Mouse (Mus musculus): ENCODE results near the gene Olfr608. TPM values are rescaled to one million over a fixed set of nuclear protein-coding genes. Genes with fewer than 3 reads are reported as not detected.
"Not testable (repeated sequence)": the region's sequence is repeated elsewhere in the genome, so short reads cannot be mapped to it uniquely, and the experiment has no call there.

The Olfr608 gene
- 0.91 and 1.2 TPM in 2 replicates for polyA plus RNA-seq (2015; fragmentation: Nextera tagmentation; extraction: Ambion mirVana)

DNA sequence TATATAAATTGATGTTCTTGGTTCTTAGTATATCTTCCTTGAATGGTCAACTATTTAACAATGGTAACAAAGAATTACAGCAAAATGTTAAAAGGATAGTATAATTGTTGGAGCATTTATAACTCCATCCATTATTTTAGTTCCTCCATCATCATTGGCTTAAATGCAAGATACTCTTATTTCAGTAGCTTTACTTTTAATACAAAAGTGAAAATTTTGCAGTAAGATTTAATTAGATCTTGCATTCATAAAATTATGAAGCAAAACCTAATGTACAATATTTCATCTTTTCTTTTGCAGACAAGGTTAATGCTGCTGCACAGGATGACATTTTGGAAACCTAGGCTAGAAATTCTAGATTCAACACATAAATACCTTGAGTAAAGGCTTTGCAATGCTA is at the start of gene Olfr608:
TSS of gene Olfr608 (plus strand) at position 301 of the 400 bp plus-strand sequence.
- H3K27ac ChIP-seq (ENCODE audit: low read length): no peak within 1 kb of the TSS
- no peak within 1 kb of the TSS for H3K4me3 ChIP-seq (ENCODE audit: low read length)
- no peak within 1 kb of the TSS for H3K9ac ChIP-seq (ENCODE audit: low read length)
- H3K9me3 ChIP-seq (replicated peaks; ENCODE audit: control insufficient read depth, low read length): no peaks in the 10 kb centered on the region
- ATAC-seq (replicated peaks; ENCODE audit: extremely low read depth, insufficient read depth, low FRiP score): no peak
- H3K4me1 ChIP-seq (ENCODE audit: control insufficient read depth, insufficient read depth, low read length): no peaks in the 10 kb centered on the region
- H3K4me2 ChIP-seq (ENCODE audit: low read depth, low read length): no peak within 1 kb of the TSS
- no peaks in the 10 kb centered on the region for H3K27me3 ChIP-seq (ENCODE audit: control insufficient read depth, insufficient read depth, low read length)
- no peaks in the 10 kb centered on the region for H3K36me3 ChIP-seq (ENCODE audit: control insufficient read depth, insufficient read depth)

DNA sequence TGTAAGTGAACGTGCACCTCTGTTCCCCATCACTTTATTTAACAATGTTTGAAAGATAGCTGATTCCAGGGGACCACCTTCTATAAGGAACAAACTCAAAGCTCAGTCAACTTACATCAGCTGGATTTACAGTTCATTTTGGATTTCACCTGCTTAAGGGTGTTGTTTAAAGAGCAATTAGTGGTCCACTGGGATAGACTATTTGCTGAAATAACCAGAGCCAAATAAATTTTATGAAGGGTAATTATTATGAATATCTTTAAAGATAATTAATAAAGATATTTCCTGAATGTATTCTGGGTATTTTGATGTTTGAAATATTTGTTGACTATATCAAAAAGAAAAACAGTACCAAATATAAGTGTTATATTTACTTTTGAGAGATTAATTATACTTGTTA is 24.3 kb upstream of the Olfr608 start, which contains the start of gene Olfr605:
TSS of gene Olfr605 (minus strand) at position 101 of the 400 bp plus-strand sequence.
- Histone ChIP-seq H3K4me1 (ENCODE audit: control insufficient read depth, insufficient read depth, low read length) (no peaks in the 10 kb centered on the region), H3K4me3 (ENCODE audit: low read length) (no peak within 1 kb of the TSS), H3K9me3 (replicated peaks; ENCODE audit: control insufficient read depth, low read length) (no peaks in the 10 kb centered on the region), H3K4me2 (ENCODE audit: low read depth, low read length) (no peak within 1 kb of the TSS), H3K27ac (ENCODE audit: low read length) (no peak within 1 kb of the TSS), H3K36me3 (ENCODE audit: control insufficient read depth, insufficient read depth) (no peaks in the 10 kb centered on the region), H3K27me3 (ENCODE audit: control insufficient read depth, insufficient read depth, low read length) (no peaks in the 10 kb centered on the region), H3K9ac (ENCODE audit: low read length) (no peak within 1 kb of the TSS)
- no peak for ATAC-seq (replicated peaks; ENCODE audit: extremely low read depth, insufficient read depth, low FRiP score)
- 89% methylated on average over 1 of the region's 1 CpGs for WGBS

DNA sequence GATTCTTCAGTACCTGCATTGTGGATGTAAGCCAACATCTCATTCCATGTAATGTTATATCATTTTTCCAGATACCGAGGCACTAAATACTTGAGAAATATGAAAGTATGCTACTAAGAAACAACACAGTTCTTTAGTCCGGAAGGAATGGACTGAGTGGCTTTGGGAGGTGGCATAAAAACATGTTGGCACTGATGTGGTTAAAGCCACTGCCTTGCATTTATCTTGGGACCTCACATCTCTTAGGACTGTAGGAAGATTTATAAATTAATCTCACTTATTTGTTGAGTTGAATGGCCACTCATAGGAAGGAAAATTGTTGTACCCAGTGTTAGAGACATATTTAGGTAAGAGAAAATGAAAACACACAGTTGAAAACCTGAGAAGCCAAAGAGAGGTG is 20.9 kb upstream of the Olfr608 start, which contains the start of gene Olfr606:
TSS of gene Olfr606 (plus strand) at position 301 of the 400 bp plus-strand sequence.
- Histone ChIP-seq H3K4me3 (ENCODE audit: low read length) (no peak within 1 kb of the TSS), H3K9ac (ENCODE audit: low read length) (no peak within 1 kb of the TSS), H3K36me3 (ENCODE audit: control insufficient read depth, insufficient read depth) (no peaks in the 10 kb centered on the region), H3K27ac (ENCODE audit: low read length) (no peak within 1 kb of the TSS), H3K4me1 (ENCODE audit: control insufficient read depth, insufficient read depth, low read length) (no peaks in the 10 kb centered on the region), H3K9me3 (replicated peaks; ENCODE audit: control insufficient read depth, low read length) (no peaks in the 10 kb centered on the region), H3K27me3 (ENCODE audit: control insufficient read depth, insufficient read depth, low read length) (no peaks in the 10 kb centered on the region), H3K4me2 (ENCODE audit: low read depth, low read length) (no peak within 1 kb of the TSS)
- 84% methylated on average over 2 of the region's 2 CpGs for WGBS
- ATAC-seq (replicated peaks; ENCODE audit: extremely low read depth, insufficient read depth, low FRiP score): no peak

DNA sequence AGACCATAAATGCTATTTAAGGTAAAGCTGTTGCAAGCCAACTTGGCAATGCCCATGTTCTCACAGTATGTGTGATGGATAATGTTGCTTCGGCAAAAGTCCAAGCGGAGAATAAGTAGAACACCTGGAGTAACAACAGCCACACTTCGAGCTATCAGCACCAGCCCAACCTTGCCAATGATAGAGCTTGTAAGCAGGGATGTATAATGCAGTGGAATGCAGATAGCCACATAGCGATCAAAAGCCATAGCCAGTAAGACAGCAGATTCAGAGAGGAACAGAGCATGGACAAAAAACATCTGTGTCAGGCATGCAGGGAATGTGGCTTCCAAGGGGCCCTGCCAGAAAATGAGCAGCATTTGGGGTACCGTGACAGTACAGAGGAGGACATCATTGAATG is 9.1 kb upstream of the Olfr608 start:
- no peaks in the 10 kb centered on the region; the same call in 1 of the 2 replicates for H3K4me1 ChIP-seq (ENCODE audit: control insufficient read depth, insufficient read depth, low read length)
- WGBS: 47% methylated on average over 5 of the region's 5 CpGs
- H3K4me3 ChIP-seq (ENCODE audit: low read length): peak overlapping the region; percentile 30
- peak overlapping the region; percentile 41 for H3K27ac ChIP-seq (ENCODE audit: low read length)
- no peaks in the 10 kb centered on the region for H3K36me3 ChIP-seq (ENCODE audit: control insufficient read depth, insufficient read depth)
- no peaks in the 10 kb centered on the region for H3K27me3 ChIP-seq (ENCODE audit: control insufficient read depth, insufficient read depth, low read length)
- peak; percentile 97 for ATAC-seq (replicated peaks; ENCODE audit: extremely low read depth, insufficient read depth, low FRiP score)
- peak overlapping the region; percentile 29 for H3K4me2 ChIP-seq (ENCODE audit: low read depth, low read length)
- H3K9me3 ChIP-seq (replicated peaks; ENCODE audit: control insufficient read depth, low read length): no peaks in the 10 kb centered on the region
- no peak overlapping the region for H3K9ac ChIP-seq (ENCODE audit: low read length)

DNA sequence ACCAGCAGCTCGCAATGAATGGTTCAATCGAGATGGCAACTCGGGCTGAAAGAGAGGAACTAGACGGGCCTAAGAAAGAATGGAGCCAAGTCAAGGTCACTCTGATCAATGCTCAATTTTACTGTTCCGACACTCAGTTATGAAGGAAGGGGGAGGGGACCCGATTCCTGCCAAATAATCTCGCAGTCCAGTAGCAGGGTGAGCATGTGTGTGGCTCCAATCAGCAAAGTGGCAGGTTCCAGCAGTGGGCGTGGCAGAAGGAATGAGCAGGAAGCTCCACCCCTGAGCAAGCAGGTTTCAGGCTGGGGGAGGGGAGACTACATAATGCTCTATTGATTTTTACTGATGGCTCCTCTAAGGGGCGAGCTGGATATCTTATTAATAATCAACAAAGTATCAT is 7.4 kb downstream of the Olfr608 start:
- H3K27me3 ChIP-seq (ENCODE audit: control insufficient read depth, insufficient read depth, low read length); H3K4me2 ChIP-seq (ENCODE audit: low read depth, low read length); H3K27ac ChIP-seq (ENCODE audit: low read length); H3K9ac ChIP-seq (ENCODE audit: low read length); H3K9me3 ChIP-seq (replicated peaks; ENCODE audit: control insufficient read depth, low read length); H3K36me3 ChIP-seq (ENCODE audit: control insufficient read depth, insufficient read depth); H3K4me3 ChIP-seq (ENCODE audit: low read length); ATAC-seq (replicated peaks; ENCODE audit: extremely low read depth, insufficient read depth, low FRiP score); H3K4me1 ChIP-seq (ENCODE audit: control insufficient read depth, insufficient read depth, low read length): not testable (repeated sequence)
- WGBS: 82% methylated on average over 9 of the region's 9 CpGs

GRCm38 (mm10) chr7:103497962-103498361 is 28.3 kb downstream of the Olfr608 start, which contains the start of gene Olfr609:
TSS of gene Olfr609 (minus strand) at chr7:103498062.
- Histone ChIP-seq H3K27me3 (ENCODE audit: control insufficient read depth, insufficient read depth, low read length) (no peaks in the 10 kb centered on the region), H3K27ac (ENCODE audit: low read length) (no peak within 1 kb of the TSS), H3K9me3 (replicated peaks; ENCODE audit: control insufficient read depth, low read length) (no peaks in the 10 kb centered on the region), H3K4me1 (ENCODE audit: control insufficient read depth, insufficient read depth, low read length) (no peaks in the 10 kb centered on the region), H3K4me3 (ENCODE audit: low read length) (no peak within 1 kb of the TSS), H3K9ac (ENCODE audit: low read length) (no peak within 1 kb of the TSS), H3K4me2 (ENCODE audit: low read depth, low read length) (no peak within 1 kb of the TSS), H3K36me3 (ENCODE audit: control insufficient read depth, insufficient read depth) (no peaks in the 10 kb centered on the region)
- WGBS: 51% methylated on average over 1 of the region's 1 CpGs
- no peak for ATAC-seq (replicated peaks; ENCODE audit: extremely low read depth, insufficient read depth, low FRiP score)

- no peak for ATAC-seq (replicated peaks; ENCODE audit: extremely low read depth, insufficient read depth, low FRiP score)
- no peak within 1 kb of the TSS for H3K9ac ChIP-seq (ENCODE audit: low read length)
- no peak within 1 kb of the TSS for H3K4me2 ChIP-seq (ENCODE audit: low read depth, low read length)
- no peak within 1 kb of the TSS for H3K27ac ChIP-seq (ENCODE audit: low read length)
- H3K27me3 ChIP-seq (ENCODE audit: control insufficient read depth, insufficient read depth, low read length): no peaks in the 10 kb centered on the region
- peaks cover 2% of the 10 kb centered on the region; the same call in 1 of the 2 replicates for H3K4me1 ChIP-seq (ENCODE audit: control insufficient read depth, insufficient read depth, low read length)
- H3K36me3 ChIP-seq (ENCODE audit: control insufficient read depth, insufficient read depth): no peaks in the 10 kb centered on the region
- no peak within 1 kb of the TSS for H3K4me3 ChIP-seq (ENCODE audit: low read length)
- WGBS: 68% methylated on average over 2 of the region's 2 CpGs
- H3K9me3 ChIP-seq (replicated peaks; ENCODE audit: control insufficient read depth, low read length): no peaks in the 10 kb centered on the region
These were observed 42.3 kb downstream of the Olfr608 start, which contains the start of gene Olfr610 for GRCm38 (mm10) chr7:103512022-103512421. TSS of gene Olfr610 (minus strand) at chr7:103512122.

GRCm38 (mm10) chr7:103520746-103521145 is 51.1 kb downstream of the Olfr608 start, which contains the start of gene Olfr611:
TSS of gene Olfr611 (minus strand) at chr7:103520846.
- H3K4me3 ChIP-seq (ENCODE audit: low read length); H3K4me1 ChIP-seq (ENCODE audit: control insufficient read depth, insufficient read depth, low read length); H3K4me2 ChIP-seq (ENCODE audit: low read depth, low read length); ATAC-seq (replicated peaks; ENCODE audit: extremely low read depth, insufficient read depth, low FRiP score); H3K9me3 ChIP-seq (replicated peaks; ENCODE audit: control insufficient read depth, low read length); H3K27me3 ChIP-seq (ENCODE audit: control insufficient read depth, insufficient read depth, low read length); H3K27ac ChIP-seq (ENCODE audit: low read length); H3K9ac ChIP-seq (ENCODE audit: low read length); H3K36me3 ChIP-seq (ENCODE audit: control insufficient read depth, insufficient read depth): not testable (repeated sequence)
- 54% methylated on average over 1 of the region's 1 CpGs for WGBS
